Mouse (Mus musculus): ENCODE data around the gene Mcl1.

The Mcl1 gene

GRCm38 (mm10) chr3:95658236-95658867 lies at the start of gene Mcl1:
Gene Mcl1, plus strand, starts transcription at chr3:95658788.
- CTCF ChIA-PET, result interaction anchor here in 2 of 4 experiments (0.7 to 3.0 kb wide), 2 partner anchors 18 to 19 kb away, joined by 3 to 12 read pairs; no protein-coding TSS in a partner anchor
- POLR2A ChIA-PET, result interaction anchor here in 3 of 4 experiments (0.5 to 56.4 kb wide), 10 partner anchors 0 to 278 kb away, joined by 3 to 4534 read pairs (median 978); partner anchors contain the start of genes Mcl1 (in 3 of the 3), Adamtsl4 (in 2 of the 3), Ensa (in 2 of the 3) and Golph3l (in 1 of the 3)

- CTCF ChIA-PET, result no interaction called here
- POLR2A ChIA-PET, result interaction anchor here in 1 of 4 experiments (1.0 to 1.4 kb wide), 3 partner anchors 15 to 43 kb away, joined by 3 to 6 read pairs (median 4); partner anchors contain the start of gene Ensa
Observed at GRCm38 (mm10) chr3:95609195-95609594, 49.4 kb upstream of the Mcl1 start.

- ChIA-PET CTCF (no interaction called here), POLR2A (interaction anchor here in 3 of 4 experiments (0.7 to 4.4 kb wide), 4 partner anchors 11 to 60 kb away, joined by 4 to 23 read pairs (median 12); partner anchors contain the start of gene Ensa (in 2 of the 3))
Observed at GRCm38 (mm10) chr3:95613996-95614395, 44.6 kb upstream of the Mcl1 start.

GRCm38 (mm10) chr3:95618511-95618910 lies 40.1 kb upstream of the Mcl1 start:
- CTCF ChIA-PET, result interaction anchor here in 1 of 4 experiments (0.6 kb wide), 1 partner anchor 34 kb away, joined by 10 read pairs; no protein-coding TSS in a partner anchor
- POLR2A ChIA-PET, result interaction anchor here in 2 of 4 experiments (0.9 to 6.0 kb wide), 4 partner anchors 30 to 81 kb away, joined by 3 to 37 read pairs (median 16); partner anchors contain the start of gene Golph3l (in 1 of the 2)

GRCm38 (mm10) chr3:95621241-95621640 lies 37.3 kb upstream of the Mcl1 start:
- ChIA-PET CTCF (interaction anchor here in 2 of 4 experiments (0.6 to 2.3 kb wide), 7 partner anchors 11 to 310 kb away, joined by 3 to 9 read pairs (median 4); no protein-coding TSS in a partner anchor), POLR2A (interaction anchor here in 3 of 4 experiments (0.5 to 6.0 kb wide), 36 partner anchors 8 to 235 kb away, joined by 3 to 37 read pairs (median 5); partner anchors contain the start of genes Golph3l (in 2 of the 3) and Prpf3 (in 1 of the 3))

- CTCF ChIA-PET, result interaction anchor here in 2 of 4 experiments (0.7 to 2.3 kb wide), 3 partner anchors 17 to 317 kb away, joined by 3 to 7 read pairs (median 5); no protein-coding TSS in a partner anchor
Observed at GRCm38 (mm10) chr3:95622421-95622820, 36.2 kb upstream of the Mcl1 start.

GRCm38 (mm10) chr3:95623551-95623950 lies 35.0 kb upstream of the Mcl1 start:
- ChIA-PET CTCF (no interaction called here), POLR2A (interaction anchor here in 2 of 4 experiments (1.0 to 6.0 kb wide), 5 partner anchors 10 to 67 kb away, joined by 3 to 37 read pairs (median 6); no protein-coding TSS in a partner anchor)

More at GRCm38 (mm10) chr3:95622421-95622820, 36.2 kb upstream of the Mcl1 start:
- POLR2A ChIA-PET, result interaction anchor here in 3 of 4 experiments (0.8 to 6.0 kb wide), 9 partner anchors 11 to 80 kb away, joined by 3 to 37 read pairs (median 6); partner anchors contain the start of gene Golph3l (in 1 of the 3)

GRCm38 (mm10) chr3:95623991-95624515 lies 34.5 kb upstream of the Mcl1 start:
- POLR2A ChIA-PET, result interaction anchor here (0.6 to 55.3 kb wide), 71 partner anchors 9 to 608 kb away, joined by 3 to 4534 read pairs (median 5); partner anchors contain the start of genes Golph3l (in 3 of the 4), Adamtsl4 (in 2 of the 4), Mcl1 (in 2 of the 4) and Mrps21 (in 2 of the 4)
- CTCF ChIA-PET, result interaction anchor here in 3 of 4 experiments (0.6 to 2.5 kb wide), 13 partner anchors 9 to 239 kb away, joined by 3 to 24 read pairs (median 4); partner anchors contain the start of gene Golph3l (in 1 of the 3)

GRCm38 (mm10) chr3:95624628-95625503 lies 33.7 kb upstream of the Mcl1 start, which contains the start of gene Ensa:
Gene Ensa, plus strand, starts transcription at chr3:95624993.
- ChIA-PET CTCF (interaction anchor here (0.6 to 2.5 kb wide), 21 partner anchors 8 to 238 kb away, joined by 3 to 24 read pairs (median 4); partner anchors contain the start of gene Golph3l (in 1 of the 4)), POLR2A (interaction anchor here (0.5 to 55.3 kb wide), 97 partner anchors 8 to 609 kb away, joined by 3 to 4534 read pairs (median 4); partner anchors contain the start of genes Golph3l (in 4 of the 4), Adamtsl4 (in 2 of the 4), Hormad1 (in 2 of the 4) and Mcl1 (in 2 of the 4))

- ChIA-PET POLR2A (interaction anchor here (0.5 to 55.3 kb wide), 11 partner anchors 7 to 132 kb away, joined by 3 to 4534 read pairs (median 5); partner anchors contain the start of genes Adamtsl4 (in 2 of the 4), Mcl1 (in 2 of the 4) and Hormad1 (in 1 of the 4)), CTCF (interaction anchor here in 1 of 4 experiments (0.6 kb wide), 1 partner anchor 43 kb away, joined by 3 read pairs; no protein-coding TSS in a partner anchor)
Observed at GRCm38 (mm10) chr3:95627763-95628162, 30.8 kb upstream of the Mcl1 start.

GRCm38 (mm10) chr3:95629755-95630154 lies 28.8 kb upstream of the Mcl1 start:
- ChIA-PET POLR2A (interaction anchor here (0.6 to 55.3 kb wide), 8 partner anchors 9 to 73 kb away, joined by 3 to 4534 read pairs (median 3); partner anchors contain the start of genes Adamtsl4 (in 2 of the 4) and Mcl1 (in 2 of the 4)), CTCF (interaction anchor here in 2 of 4 experiments (0.5 to 1.1 kb wide), 3 partner anchors 14 to 47 kb away, joined by 3 to 5 read pairs (median 3); no protein-coding TSS in a partner anchor)

- ChIA-PET POLR2A (interaction anchor here in 2 of 4 experiments (14.1 to 55.3 kb wide), 3 partner anchors 13 to 46 kb away, joined by 211 to 4534 read pairs (median 4457); partner anchors contain the start of genes Adamtsl4 (in 2 of the 2) and Mcl1 (in 2 of the 2)), CTCF (no interaction called here)
Observed at GRCm38 (mm10) chr3:95630856-95631255, 27.7 kb upstream of the Mcl1 start.

- CTCF ChIA-PET, result no interaction called here
- POLR2A ChIA-PET, result interaction anchor here in 3 of 4 experiments (2.3 to 55.3 kb wide), 4 partner anchors 12 to 46 kb away, joined by 5 to 4534 read pairs (median 2334); partner anchors contain the start of genes Adamtsl4 (in 2 of the 3) and Mcl1 (in 2 of the 3)
Observed at GRCm38 (mm10) chr3:95631304-95631703, 27.3 kb upstream of the Mcl1 start.

GRCm38 (mm10) chr3:95632648-95633588 lies 25.7 kb upstream of the Mcl1 start:
- CTCF ChIA-PET, result interaction anchor here (0.5 to 2.1 kb wide), 55 partner anchors 8 to 647 kb away, joined by 3 to 22 read pairs (median 5); partner anchors contain the start of genes Ensa (in 2 of the 4) and Golph3l (in 2 of the 4)

GRCm38 (mm10) chr3:95635636-95636035 lies 23.0 kb upstream of the Mcl1 start:
- CTCF ChIA-PET, result interaction anchor here in 2 of 4 experiments (0.7 to 1.6 kb wide), 5 partner anchors 10 to 41 kb away, joined by 3 to 6 read pairs (median 4); partner anchors contain the start of gene Ensa (in 1 of the 2)
- POLR2A ChIA-PET, result interaction anchor here (0.6 to 55.3 kb wide), 14 partner anchors 8 to 41 kb away, joined by 3 to 4534 read pairs (median 14); partner anchors contain the start of genes Ensa (in 4 of the 4), Adamtsl4 (in 2 of the 4) and Mcl1 (in 2 of the 4)

More at GRCm38 (mm10) chr3:95632648-95633588, 25.7 kb upstream of the Mcl1 start:
- POLR2A ChIA-PET, result interaction anchor here (0.5 to 55.3 kb wide), 47 partner anchors 6 to 773 kb away, joined by 3 to 4534 read pairs (median 4); partner anchors contain the start of genes Ensa (in 3 of the 4), Adamtsl4 (in 2 of the 4), Golph3l (in 2 of the 4) and Mcl1 (in 2 of the 4)

All from embryonic stem cell, embryonic (primary cell).